Mouse (Mus musculus): ENCODE data around the gene Lyar. TPM values are rescaled to one million over a fixed set of nuclear protein-coding genes. Genes with fewer than 3 reads are reported as not detected.

Gene Lyar
- total RNA-seq, 2 experiments from 2014 or later = 27.2 to 29.4 TPM

- DNase-seq (ENCODE audit: low spot score in 2 of 2) = no peak
Measured at GRCm38 (mm10) chr5:38241966-38242365, 21.7 kb downstream of the Lyar start.

- DNase-seq (ENCODE audit: low spot score in 2 of 2) = no peak
Measured at GRCm38 (mm10) chr5:38255195-38255594, 34.9 kb downstream of the Lyar start.

GRCm38 (mm10) chr5:38255644-38256043, 35.4 kb downstream of the Lyar start:
- DNase-seq (ENCODE audit: low spot score in 2 of 2) = no peak

- DNase-seq (ENCODE audit: low spot score in 2 of 2) = no peak
Measured at GRCm38 (mm10) chr5:38256551-38256950, 36.3 kb downstream of the Lyar start.

- DNase-seq (ENCODE audit: low spot score in 2 of 2) = peak in 1 of 2 experiments; percentile 0
Measured at GRCm38 (mm10) chr5:38258034-38258772, 37.9 kb downstream of the Lyar start.

- DNase-seq (ENCODE audit: low spot score in 2 of 2) = no peak
Measured at GRCm38 (mm10) chr5:38258773-38259146, 38.5 kb downstream of the Lyar start.

GRCm38 (mm10) chr5:38259455-38260106, 39.3 kb downstream of the Lyar start:
- no peak for DNase-seq (ENCODE audit: low spot score in 2 of 2)

GRCm38 (mm10) chr5:38260107-38260682, 39.9 kb downstream of the Lyar start, which contains the start of gene Tmem128:
TSS of gene Tmem128 (plus strand) at chr5:38260185.
- peak; percentile 22 to 40 for DNase-seq (ENCODE audit: low spot score in 2 of 2)

- no peak for DNase-seq (ENCODE audit: low spot score in 2 of 2)
Measured at GRCm38 (mm10) chr5:38270942-38271341, 50.7 kb downstream of the Lyar start.

- no peak for DNase-seq (ENCODE audit: low spot score in 2 of 2)
Measured at GRCm38 (mm10) chr5:38273831-38274230, 53.6 kb downstream of the Lyar start.

GRCm38 (mm10) chr5:38275771-38276170, 55.5 kb downstream of the Lyar start, which contains the start of gene Otop1:
TSS of gene Otop1 (plus strand) at chr5:38275972.
- DNase-seq (ENCODE audit: low spot score in 2 of 2) = no peak

- DNase-seq (ENCODE audit: low spot score in 2 of 2) = no peak
Measured at GRCm38 (mm10) chr5:38276451-38276850, 56.2 kb downstream of the Lyar start.

GRCm38 (mm10) chr5:38277098-38277866, 57.0 kb downstream of the Lyar start:
- DNase-seq (ENCODE audit: low spot score in 2 of 2) = no peak

GRCm38 (mm10) chr5:38277936-38278600, 57.8 kb downstream of the Lyar start:
- DNase-seq (ENCODE audit: low spot score in 2 of 2) = no peak

GRCm38 (mm10) chr5:38280075-38280474, 59.8 kb downstream of the Lyar start:
- DNase-seq (ENCODE audit: low spot score in 2 of 2) = no peak

Other genes starting within 250 kb of the Lyar start
- gene Stx18, start 181.7 kb upstream of the Lyar start, total RNA-seq (2021) = 10 to 100 TPM; 30.8 to 34.4 TPM
- 100 to 1,000 TPM; 120 to 121 TPM for gene Nsg1, start 60.6 kb upstream of the Lyar start, total RNA-seq (2021)
- gene Zbtb49, start within 50 bp of the Lyar start, total RNA-seq (2021) = 10 to 100 TPM; 15.3 to 18.5 TPM
- gene Tmem128, start 39.7 kb downstream of the Lyar start, total RNA-seq (2021) = 10 to 100 TPM; 46.3 to 48.7 TPM
- 10 to 100 TPM; 10.3 to 12.7 TPM for gene Otop1, start 55.5 kb downstream of the Lyar start, total RNA-seq (2021)
- not detected for gene Drd5, start 98.9 kb downstream of the Lyar start, total RNA-seq (2021)